Mouse (Mus musculus): ENCODE results near the gene Tmem119.

DNA sequence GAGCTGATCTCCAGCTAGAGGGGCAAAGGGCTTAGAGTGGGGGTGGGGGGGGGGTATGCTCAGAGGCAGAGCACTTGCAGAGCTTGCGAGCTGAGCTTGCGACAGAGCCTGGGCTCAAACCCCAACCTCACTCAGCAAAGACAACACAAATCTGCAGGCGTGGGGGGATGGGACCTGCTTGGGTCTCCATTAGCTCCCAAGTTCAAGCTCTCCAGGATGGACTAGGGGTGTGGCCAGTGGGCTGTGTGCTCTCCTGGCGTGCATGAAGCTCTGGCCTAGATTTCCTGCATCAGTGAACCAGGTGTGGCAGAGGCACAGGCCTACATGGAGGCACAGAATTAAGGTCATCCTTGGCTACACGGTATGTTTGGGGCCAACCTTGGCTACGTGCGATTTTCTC lies 28.2 kb upstream of the Tmem119 start:
- TF ChIP-seq EP300 (IDR thresholded peaks at IDR 0.05; ENCODE audit: insufficient read depth, low read depth, low read length) (no peak), CTCF (IDR thresholded peaks at IDR 0.05; ENCODE audit: low read depth, low read length) (no peak), POLR2A (IDR thresholded peaks at IDR 0.05; ENCODE audit: insufficient read depth, low read length) (no peak)
